Mouse (Mus musculus): ENCODE data around the gene Fes. TPM values are rescaled to one million over a fixed set of nuclear protein-coding genes. Genes with fewer than 3 reads are reported as not detected.

Fes gene
- polyA plus RNA-seq (2017; shearing (Covaris generic)): 2.1 TPM

GRCm38 (mm10) chr7:80387633-80388543 is at the start of gene Fes:
Gene Fes (minus strand): TSS chr7:80387946.

GRCm38 (mm10) chr7:80405188-80405695 is 17.5 kb upstream of the Fes start, which contains the start of gene Furin:
Gene Furin (minus strand): TSS chr7:80405436.

DNA sequence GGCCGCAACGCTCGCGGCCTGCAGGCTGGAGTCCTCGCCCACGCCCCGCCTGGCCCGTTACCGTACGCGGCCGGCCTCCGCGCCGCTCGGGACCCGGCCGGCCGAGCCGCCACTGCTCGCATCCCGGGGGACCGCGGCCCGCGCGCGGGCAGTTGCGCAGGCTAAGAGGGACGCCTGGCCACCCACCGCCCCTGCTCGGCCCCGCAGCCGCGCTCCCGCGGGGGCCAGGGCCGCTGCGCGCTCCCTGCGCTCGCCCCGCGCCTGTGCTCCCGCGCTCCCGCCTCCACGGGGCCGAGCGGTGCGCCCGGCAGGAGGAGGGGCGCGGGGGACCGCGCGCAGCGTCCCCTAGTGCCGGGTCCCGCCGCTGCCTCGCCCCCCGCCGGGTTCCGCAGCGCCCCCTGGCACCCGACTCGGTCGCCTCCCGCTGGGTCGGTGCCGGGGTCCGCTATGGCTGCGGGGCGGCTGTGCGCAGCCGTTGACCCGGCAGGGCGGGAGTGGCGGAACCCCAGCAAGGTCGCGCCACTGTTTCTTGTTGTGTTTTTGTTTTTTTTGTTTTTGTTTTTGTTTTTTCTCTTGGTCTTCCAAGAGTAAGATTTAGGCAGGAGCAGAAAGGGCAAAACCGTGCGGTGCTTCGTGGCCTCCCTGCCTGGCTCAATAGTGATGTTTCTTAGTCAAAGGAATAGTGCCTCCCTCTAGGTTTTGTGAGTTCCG is 16.6 kb downstream of the Fes start, which contains the start of gene Man2a2:
Man2a2 (minus strand) TSS at position 335 of the 711 bp plus-strand sequence.

DNA sequence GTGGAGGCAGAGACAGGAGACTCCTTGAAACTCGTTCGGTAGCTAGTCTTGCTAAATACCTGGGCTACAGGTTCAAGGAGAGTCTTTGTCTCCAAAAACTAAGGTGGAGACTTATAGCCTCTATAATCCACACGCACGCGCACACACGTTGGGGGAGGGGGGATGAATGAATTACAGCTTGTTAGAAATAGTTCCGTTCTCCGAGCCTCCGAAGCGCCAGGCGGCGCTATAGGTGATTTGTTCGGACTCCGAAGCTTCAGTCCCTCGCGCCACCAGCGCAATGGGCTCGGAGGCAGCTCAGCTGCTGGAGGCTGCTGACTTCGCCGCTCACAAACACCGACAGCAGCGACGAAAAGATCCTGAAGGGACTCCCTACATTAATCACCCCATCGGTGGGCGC is 44.9 kb downstream of the Fes start, which contains the start of gene Hddc3:
Hddc3 (plus strand) TSS at position 247 of the 400 bp plus-strand sequence.

DNA sequence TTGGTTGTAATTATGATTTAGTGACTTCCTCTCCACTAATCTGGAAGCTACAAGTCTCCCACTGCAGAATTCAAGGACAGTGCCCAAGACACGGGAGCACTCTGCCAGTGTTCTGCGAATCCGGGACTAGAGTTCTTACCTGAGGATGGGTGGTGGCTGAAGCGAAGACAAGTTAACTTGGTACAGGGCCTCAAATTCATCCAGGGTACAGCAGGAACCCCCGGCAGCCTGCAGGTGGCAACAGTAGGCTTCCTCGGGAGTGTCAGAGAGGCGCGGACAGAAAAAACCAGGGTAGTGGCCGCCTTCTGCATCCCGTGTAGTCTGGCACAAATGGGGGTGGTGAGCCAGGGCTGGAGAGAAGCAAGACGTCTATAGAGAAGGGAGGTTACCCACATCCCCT is 47.0 kb downstream of the Fes start, which contains the start of gene Unc45a:
Unc45a (minus strand) TSS at position 213 of the 400 bp plus-strand sequence.

Other genes starting within 250 kb of the Fes start
- gene Sema4b, start 201.1 kb downstream of the Fes start, polyA plus RNA-seq (2017; shearing (Covaris generic)): 6.1 TPM
- gene Cib1, start 155.1 kb downstream of the Fes start, polyA plus RNA-seq (2017; shearing (Covaris generic)): 187 TPM
- 13.9 TPM for gene Gdpgp1, start 155.1 kb downstream of the Fes start, polyA plus RNA-seq (2017; shearing (Covaris generic))
- 0.46 TPM for gene Ttll13, start 141.6 kb downstream of the Fes start, polyA plus RNA-seq (2017; shearing (Covaris generic))
- gene Ngrn, start 126.7 kb downstream of the Fes start, polyA plus RNA-seq (2017; shearing (Covaris generic)): 63.3 TPM
- 54.3 TPM for gene Vps33b, start 118.3 kb downstream of the Fes start, polyA plus RNA-seq (2017; shearing (Covaris generic))
- 11.8 TPM for gene Prc1, start 93.5 kb downstream of the Fes start, polyA plus RNA-seq (2017; shearing (Covaris generic))
- gene Rccd1, start 63.5 kb downstream of the Fes start, polyA plus RNA-seq (2017; shearing (Covaris generic)): 32.3 TPM
- 93.4 TPM for gene Unc45a, start 46.9 kb downstream of the Fes start, polyA plus RNA-seq (2017; shearing (Covaris generic))
- gene Hddc3, start 44.8 kb downstream of the Fes start, polyA plus RNA-seq (2017; shearing (Covaris generic)): 13.1 TPM
- gene Man2a2, start 16.6 kb downstream of the Fes start, polyA plus RNA-seq (2017; shearing (Covaris generic)): 12.3 TPM
- 3.7 TPM for gene Furin, start 17.5 kb upstream of the Fes start, polyA plus RNA-seq (2017; shearing (Covaris generic))
- 9.9 TPM for gene Blm, start 147.2 kb upstream of the Fes start, polyA plus RNA-seq (2017; shearing (Covaris generic))

All from CD4-positive, CD25-positive, alpha-beta regulatory T cell, adult 9 weeks (primary cell).